Mouse (Mus musculus): ENCODE results near the gene Olfr1501.
A peak's percentile ranks its signal among the peaks of the same experiment; 100 is the strongest.
"Not testable (repeated sequence)": the region's sequence is repeated elsewhere in the genome, so short reads cannot be mapped to it uniquely, and the experiment has no call there.

The Olfr1501 gene

GRCm38 (mm10) chr19:13850592-13850991, at the start of gene Olfr1501:
Gene Olfr1501, minus strand, starts transcription at chr19:13850692.
- not testable (repeated sequence) for DNase-seq (ENCODE audit: low read depth, low spot score)

DNA sequence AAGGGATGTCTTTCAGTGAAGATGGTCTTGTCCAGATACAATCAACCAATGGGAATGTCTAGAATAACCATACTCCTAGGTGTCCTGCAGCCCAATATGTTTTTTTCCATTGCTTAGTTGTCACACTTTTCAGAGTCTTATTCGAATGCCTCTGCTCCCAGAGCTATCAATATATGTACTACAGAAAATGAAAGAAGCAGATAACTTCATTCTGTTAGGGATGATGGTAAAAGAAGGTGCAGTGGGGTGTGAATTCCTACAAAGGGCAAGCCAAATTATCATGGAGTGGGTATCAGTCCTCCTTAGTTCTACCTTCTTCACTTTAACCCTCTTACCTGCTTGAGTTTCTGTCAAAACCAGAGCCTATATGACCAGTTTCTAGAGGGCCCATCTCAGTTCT, 47.3 kb upstream of the Olfr1501 start, which contains the start of gene Olfr1504:
Gene Olfr1504 (minus strand): TSS at position 101 of the 400 bp plus-strand sequence.
- no peak for DNase-seq (ENCODE audit: low read depth, low spot score)

GRCm38 (mm10) chr19:13861495-13861894, 11.0 kb upstream of the Olfr1501 start, which contains the start of gene Olfr1502:
Gene Olfr1502, plus strand, starts transcription at chr19:13861795.
- DNase-seq (ENCODE audit: low read depth, low spot score), result no peak

DNA sequence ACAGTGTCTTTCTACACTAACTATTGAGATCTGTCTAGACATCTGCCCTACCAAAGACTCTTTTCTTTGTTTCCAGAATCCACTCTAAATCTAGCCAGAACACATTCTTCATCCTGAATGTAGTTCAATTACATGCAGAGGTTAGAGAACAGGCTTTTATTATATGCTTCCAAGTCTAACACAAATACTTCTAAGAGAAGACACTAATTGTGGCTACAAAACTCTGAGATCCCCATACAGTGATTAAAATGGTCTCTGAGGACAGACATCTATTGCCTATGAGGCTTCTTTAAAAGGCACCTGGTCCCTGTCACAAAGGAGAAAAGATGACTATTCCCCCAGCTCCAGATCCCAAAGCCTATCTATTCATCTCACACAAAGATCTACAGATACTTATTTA, 20.1 kb downstream of the Olfr1501 start, which contains the start of gene Olfr1500:
Gene Olfr1500 (minus strand): TSS at position 101 of the 400 bp plus-strand sequence.
- DNase-seq (ENCODE audit: low read depth, low spot score), result no peak

GRCm38 (mm10) chr19:13828447-13828846, 22.0 kb downstream of the Olfr1501 start:
- DNase-seq (ENCODE audit: low read depth, low spot score), result no peak

DNA sequence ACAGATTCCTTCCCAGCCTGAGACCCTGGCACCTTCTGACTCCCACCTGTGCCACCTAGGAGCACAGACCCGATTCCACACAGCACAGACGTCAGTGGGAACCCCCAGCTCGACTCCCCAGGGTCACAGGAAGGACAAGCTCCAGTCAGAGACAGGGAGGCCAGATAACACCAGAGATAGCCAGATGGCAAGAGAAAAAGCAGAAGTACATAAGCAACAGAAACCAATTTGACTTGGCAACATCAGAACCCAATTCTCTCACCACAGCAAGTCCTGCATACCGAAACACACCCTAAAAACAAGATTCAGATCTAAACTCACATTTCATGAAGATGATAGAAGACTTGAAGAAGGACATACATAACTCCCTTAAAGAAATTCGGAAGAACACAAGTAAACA, 29.6 kb downstream of the Olfr1501 start:
- no peak for DNase-seq (ENCODE audit: low read depth, low spot score)

- DNase-seq (ENCODE audit: low read depth, low spot score), result no peak
These were observed 31.1 kb downstream of the Olfr1501 start, which contains the start of gene Olfr1499 for GRCm38 (mm10) chr19:13819347-13819746. Gene Olfr1499, minus strand, starts transcription at chr19:13819447.

DNA sequence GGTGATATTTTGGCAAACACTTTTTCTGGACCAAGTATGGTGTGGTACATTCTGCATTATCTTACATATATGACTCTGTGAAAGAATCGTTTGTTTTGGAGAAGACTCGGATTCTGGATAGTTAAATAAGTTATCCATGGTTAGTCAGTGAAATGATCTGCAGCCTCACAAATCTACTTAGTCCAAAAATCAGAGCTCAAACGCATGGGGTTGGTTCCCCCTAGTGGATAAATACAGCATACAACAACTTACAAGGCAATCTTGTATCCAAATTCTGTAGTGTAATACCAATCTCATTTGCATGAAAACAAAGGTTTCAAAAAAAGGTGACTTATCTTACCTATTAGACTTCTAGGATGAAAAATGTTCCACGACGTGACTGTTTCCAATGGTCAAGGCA, 31.7 kb downstream of the Olfr1501 start:
- peak; percentile 20 for DNase-seq (ENCODE audit: low read depth, low spot score)

DNA sequence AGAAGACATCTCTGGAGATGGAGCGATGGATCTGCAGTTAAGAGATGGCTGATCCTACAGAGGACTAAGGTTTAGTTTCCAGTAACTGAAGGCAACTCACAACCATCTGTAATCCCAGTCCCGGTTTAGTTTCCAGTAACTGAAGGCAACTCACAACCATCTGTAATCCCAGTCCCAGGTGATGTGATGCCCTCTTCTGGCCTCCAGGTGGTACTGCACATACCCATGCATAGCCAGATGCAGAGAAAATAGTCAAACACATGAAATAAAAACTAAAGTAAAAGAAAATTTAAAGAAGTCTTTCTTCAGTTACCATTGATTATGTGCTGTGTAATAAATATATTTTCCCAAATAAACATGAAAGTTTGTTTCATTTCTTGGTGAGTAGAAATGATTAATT, 37.7 kb downstream of the Olfr1501 start:
- no peak for DNase-seq (ENCODE audit: low read depth, low spot score)

- DNase-seq (ENCODE audit: low read depth, low spot score), result not testable (repeated sequence)
These were observed 45.0 kb downstream of the Olfr1501 start for GRCm38 (mm10) chr19:13805486-13805885.

DNA sequence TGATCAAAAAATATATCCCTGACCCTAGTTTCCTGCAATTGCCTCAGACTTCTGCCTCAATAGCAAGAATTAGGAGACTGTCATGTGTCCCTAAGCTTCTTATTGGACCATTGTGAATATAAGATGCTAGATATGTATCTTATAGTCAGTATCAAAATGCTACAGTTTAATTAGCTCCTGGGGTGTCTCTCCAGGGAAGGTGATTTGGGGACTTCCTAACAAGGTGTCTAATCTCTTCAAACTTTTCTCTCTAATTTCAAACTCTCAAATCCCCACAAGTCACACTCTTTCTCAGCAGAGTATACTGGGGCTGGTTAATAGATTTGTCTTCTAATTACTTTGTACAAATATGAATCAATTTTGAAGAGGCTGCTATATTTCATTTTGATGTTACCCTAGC, 52.4 kb downstream of the Olfr1501 start, which contains the start of gene Olfr1497:
Gene Olfr1497 (minus strand): TSS at position 101 of the 400 bp plus-strand sequence.
- DNase-seq (ENCODE audit: low read depth, low spot score), result no peak

All from retina, adult 2 months (tissue).